Mouse (Mus musculus): ENCODE measurements around the gene Fbp1.

DNA sequence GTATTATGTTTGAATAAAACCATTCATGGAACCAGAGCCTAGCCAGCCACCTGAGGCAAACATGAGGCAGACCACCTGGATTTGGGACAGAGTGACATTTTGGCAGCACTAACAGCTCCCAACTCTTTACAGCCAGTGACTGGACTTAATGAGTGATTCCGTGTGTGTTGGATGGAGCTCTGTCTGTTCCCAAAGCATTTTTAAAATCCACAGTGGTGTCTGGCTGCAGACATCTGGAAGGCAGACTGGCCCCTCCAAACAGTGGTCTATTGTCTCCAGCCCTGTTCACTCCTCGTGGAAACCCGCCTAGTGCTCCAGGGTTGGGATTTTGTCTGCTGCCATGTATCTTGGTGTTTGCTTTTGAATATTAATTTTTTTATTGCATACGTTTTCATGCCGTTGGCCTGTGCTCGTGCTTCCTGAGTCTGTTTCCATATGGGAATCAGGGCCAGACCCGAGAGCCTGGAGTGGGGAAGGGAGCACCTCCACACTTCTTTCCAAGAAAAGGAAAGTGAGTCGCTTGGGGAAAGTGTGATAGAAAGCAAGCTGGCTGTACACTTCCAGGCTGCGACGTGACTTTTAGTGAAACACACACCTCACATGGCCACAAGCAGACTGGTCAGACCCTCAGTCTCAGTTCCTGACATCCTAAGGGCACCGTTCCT lies 22.3 kb downstream of the Fbp1 start:
- TF ChIP-seq POLR2A (IDR thresholded peaks at IDR 0.05; ENCODE audit: insufficient read depth, low read depth, low read length) (no peak), CTCF (IDR thresholded peaks at IDR 0.05; ENCODE audit: insufficient read depth, low read depth, low read length) (no peak)
